Mouse (Mus musculus): ENCODE results near the gene Gm21103.
"Not testable (repeated sequence)": the region's sequence is repeated elsewhere in the genome, so short reads cannot be mapped to it uniquely, and the experiment has no call there.

DNA sequence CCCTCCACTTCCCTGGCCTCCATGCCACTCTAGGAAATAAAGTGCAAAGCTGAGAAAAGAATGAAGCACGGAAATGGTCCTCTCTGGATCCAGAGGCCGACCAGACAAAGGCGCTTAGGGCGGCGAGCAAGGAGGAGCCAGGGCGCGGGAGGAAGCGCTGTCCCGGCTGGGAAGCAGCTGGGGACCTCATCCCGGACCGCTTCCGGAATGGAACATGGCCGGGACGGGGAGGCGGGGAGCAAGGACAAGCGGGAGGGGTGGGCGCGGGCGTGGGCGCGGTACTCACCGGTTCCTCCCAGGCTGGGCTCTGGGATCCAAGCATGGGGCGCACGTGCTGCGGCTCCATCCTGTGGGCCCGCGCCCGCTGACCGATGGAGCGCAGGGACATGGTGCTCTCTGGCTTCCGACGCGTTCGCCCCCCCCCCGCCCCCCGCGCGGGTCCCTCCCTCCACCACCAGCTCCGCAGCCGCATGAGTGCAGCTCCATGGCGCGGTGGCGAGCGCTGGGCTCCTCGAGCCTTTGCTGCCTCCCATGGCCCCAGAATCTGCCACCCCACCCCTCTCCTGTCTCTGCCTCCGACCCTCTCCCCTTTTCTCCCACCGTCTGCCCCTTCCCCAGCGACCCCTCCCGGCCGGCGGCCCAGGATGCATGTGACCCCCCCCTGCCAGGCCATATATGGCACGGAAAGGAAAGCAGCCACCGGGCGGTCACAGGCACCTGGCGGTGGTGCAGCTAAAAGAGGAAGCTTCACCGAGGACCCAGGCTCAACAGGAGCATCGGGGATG is 17.5 kb downstream of the Gm21103 start, which contains the start of gene Gm3411:
- TF ChIP-seq CTCF (IDR thresholded peaks at IDR 0.05; ENCODE audit: control insufficient read depth, insufficient read depth, insufficient replicate concordance, low read depth, low read length); POLR2A (IDR thresholded peaks at IDR 0.05; ENCODE audit: control insufficient read depth, low read depth, low read length): not testable (repeated sequence)
